Mouse (Mus musculus) stomach, embryonic 16.5 days (tissue): ENCODE measurements around the gene Chn2. TPM values are rescaled to one million over a fixed set of nuclear protein-coding genes. Genes with fewer than 3 reads are reported as not detected.

ENCODE experiments used
- ATAC-seq: fragments of 200-750 bp; cut with Nextera tagmentation; 2 replicates; pipeline ENCODE4 v1.8.0; 2017; ENCODE audit warnings: moderate number of reproducible peaks, moderate TSS enrichment; ENCODE audit not compliant: insufficient read depth, low FRiP score
- H3K27ac ChIP-seq: fragments of 300-500 bp; sonication (generic); 2 replicates; pipeline ENCODE4 v1.5.1; 2014; ENCODE audit warnings: low read length
- H3K27me3 ChIP-seq: fragments of 300-500 bp; sonication (generic); 2 replicates; pipeline ENCODE4 v1.6.1; 2014; ENCODE audit warnings: low read length, control low read depth, mixed read lengths; ENCODE audit not compliant: control insufficient read depth, insufficient read depth
- H3K36me3 ChIP-seq: fragments of 300-500 bp; sonication (generic); 2 replicates; pipeline ENCODE4 v1.6.1; 2014; ENCODE audit warnings: low read length; ENCODE audit not compliant: control insufficient read depth, insufficient read depth
- H3K4me1 ChIP-seq: fragments of 300-500 bp; sonication (generic); 2 replicates; pipeline ENCODE4 v1.6.1; 2014; ENCODE audit warnings: low read length, control low read depth, mixed read lengths; ENCODE audit not compliant: control insufficient read depth, insufficient read depth
- H3K4me2 ChIP-seq: fragments of 300-500 bp; sonication (generic); 2 replicates; pipeline ENCODE4 v1.6.1; 2014; ENCODE audit warnings: low read depth, low read length, mixed read lengths
- H3K4me3 ChIP-seq: fragments of 300-500 bp; sonication (generic); replicated peaks from 2 replicates; pipeline ENCODE4 v1.5.1; 2014; ENCODE audit warnings: mild to moderate bottlenecking, low read length
- H3K9ac ChIP-seq: fragments of 300-500 bp; sonication (generic); 2 replicates; pipeline ENCODE4 v1.6.1; 2014; ENCODE audit warnings: low read length
- H3K9me3 ChIP-seq: fragments of 300-500 bp; sonication (generic); replicated peaks from 2 replicates; pipeline ENCODE4 v1.6.1; 2016; ENCODE audit warnings: low read length, control low read depth; ENCODE audit not compliant: control insufficient read depth
- WGBS: fragments of 180-500 bp; shearing (Covaris S2); extraction: QIAGEN DNeasy Blood & Tissue Kit; methylation state at CpG from one replicate; pipeline ENCODE4 v1.1.7; 2014; 5-methylcytosine and 5-hydroxymethylcytosine counted together
- polyA plus RNA-seq: library from polyadenylated mRNA; unstranded; fragments of >200 nt; fragmentation: Nextera tagmentation; extraction: Ambion mirVana; gene quantifications from 2 replicates; pipeline ENCODE4 v1.2.1, GENCODE M21; 2015

The Chn2 gene
- polyA plus RNA-seq, 1 experiment from 2014 or later, result 16.2 TPM

DNA sequence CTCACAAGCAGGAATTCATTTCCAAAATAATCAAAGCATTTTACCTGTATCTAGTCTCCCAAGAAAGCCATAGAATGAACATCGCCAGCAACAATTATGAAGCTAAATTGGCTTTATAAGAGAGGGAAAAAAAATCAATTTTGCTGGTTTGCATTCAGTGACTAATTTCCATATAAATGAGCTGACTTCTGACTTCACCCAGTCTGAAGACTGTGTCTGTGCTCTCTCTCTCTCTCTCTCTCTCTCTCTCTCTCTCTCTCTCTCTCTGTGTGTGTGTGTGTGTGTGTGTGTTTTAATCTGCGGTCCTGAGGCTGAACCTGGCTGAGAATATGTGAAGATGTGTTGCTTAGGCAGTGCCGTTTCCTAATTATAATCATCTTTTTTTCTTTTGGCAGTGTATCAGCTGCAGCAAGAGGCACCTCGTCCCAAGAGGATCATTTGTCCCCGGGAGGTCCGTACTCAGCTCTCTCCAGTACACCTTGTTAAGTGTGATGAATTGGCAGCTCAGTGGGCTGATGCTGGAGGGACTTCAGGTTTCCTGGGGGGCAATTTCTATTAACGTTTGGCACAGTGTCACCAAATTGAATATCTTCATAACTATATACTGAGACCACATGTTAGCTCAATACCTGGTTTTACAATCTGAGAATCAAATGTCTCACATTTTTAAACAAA lies 154.4 kb downstream of the Chn2 start:
- H3K4me1 ChIP-seq, result no peaks in the 10 kb centered on the region
- ATAC-seq, result no peak
- WGBS, result 57% methylated on average over 7 of the region's 7 CpGs

DNA sequence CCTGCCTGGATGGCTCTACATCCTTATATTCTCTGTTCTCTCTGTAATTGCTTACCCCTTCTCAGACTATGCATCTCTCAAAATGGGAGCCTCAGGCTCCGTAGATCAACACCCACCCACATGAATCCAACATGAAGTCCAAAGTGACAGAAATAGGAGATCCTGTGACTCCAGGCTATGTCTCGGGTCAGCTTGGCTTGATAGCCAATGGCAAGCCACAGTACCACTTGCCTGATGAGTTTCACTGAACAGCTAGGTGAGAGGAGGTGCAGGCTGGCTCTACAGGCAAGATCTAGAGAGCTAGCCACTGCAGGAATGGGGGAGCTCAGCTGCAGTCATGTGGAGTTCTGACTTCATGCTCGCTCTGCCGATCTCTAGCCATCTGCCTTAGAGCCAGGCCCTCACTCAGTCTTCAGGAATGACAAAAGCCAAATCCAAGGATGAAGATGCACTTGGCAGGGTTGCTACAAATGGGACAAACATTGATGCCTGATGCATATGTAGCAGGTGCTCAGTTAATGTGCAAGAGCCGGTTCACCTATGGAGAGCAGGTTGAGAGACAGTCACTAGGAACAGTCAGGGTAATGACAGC lies 158.6 kb downstream of the Chn2 start:
- Histone ChIP-seq H3K4me1 (0 out of 2 replicates have a peak, but pooled peaks cover 2% of the 10 kb centered on the region), H3K36me3 (no peaks in the 10 kb centered on the region), H3K9ac (no peak overlapping the region), H3K4me3 (no peak overlapping the region), H3K27ac (no peak overlapping the region), H3K4me2 (no peak overlapping the region), H3K27me3 (no peaks in the 10 kb centered on the region), H3K9me3 (no peaks in the 10 kb centered on the region)
- 89% methylated on average over 5 of the region's 5 CpGs for WGBS
- no peak for ATAC-seq

More for the DNA sequence above, 154.4 kb downstream of the Chn2 start:
- Histone ChIP-seq H3K9me3 (no peaks in the 10 kb centered on the region; the same call in 1 of the 2 replicates), H3K36me3 (no peaks in the 10 kb centered on the region), H3K4me2 (no peak overlapping the region), H3K27ac (no peak overlapping the region), H3K9ac (no peak overlapping the region), H3K27me3 (no peaks in the 10 kb centered on the region), H3K4me3 (no peak overlapping the region)

DNA sequence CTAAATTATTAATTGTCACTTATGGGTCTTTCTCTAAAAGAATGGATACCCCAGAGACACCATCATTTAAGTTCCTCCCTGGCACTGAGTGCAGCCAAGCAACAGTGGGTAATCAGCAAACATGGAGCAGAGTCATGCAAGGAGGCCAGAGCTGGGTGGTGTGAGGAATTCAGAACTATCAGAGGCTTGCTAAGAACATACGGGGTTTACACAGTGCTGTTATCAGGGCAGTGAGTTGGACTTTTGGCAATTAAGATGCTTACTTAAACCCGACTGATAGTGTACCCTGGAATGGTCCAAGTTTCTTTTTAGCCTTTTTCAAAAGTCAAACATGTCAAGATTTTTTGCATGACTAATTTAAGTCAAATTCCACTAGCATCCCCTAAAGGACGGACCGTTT lies 160.2 kb downstream of the Chn2 start:
- peak; percentile 86; the same call in 1 of the 2 replicates for ATAC-seq
- 0 out of 2 replicates have a peak, but pooled peaks cover 2% of the 10 kb centered on the region for H3K4me1 ChIP-seq
- no peak overlapping the region for H3K4me3 ChIP-seq
- no peak overlapping the region for H3K27ac ChIP-seq
- H3K9me3 ChIP-seq, result no peaks in the 10 kb centered on the region
- H3K27me3 ChIP-seq, result no peaks in the 10 kb centered on the region
- no peak overlapping the region for H3K4me2 ChIP-seq
- WGBS, result 35% methylated on average over 4 of the region's 4 CpGs
- no peaks in the 10 kb centered on the region for H3K36me3 ChIP-seq
- no peak overlapping the region for H3K9ac ChIP-seq

DNA sequence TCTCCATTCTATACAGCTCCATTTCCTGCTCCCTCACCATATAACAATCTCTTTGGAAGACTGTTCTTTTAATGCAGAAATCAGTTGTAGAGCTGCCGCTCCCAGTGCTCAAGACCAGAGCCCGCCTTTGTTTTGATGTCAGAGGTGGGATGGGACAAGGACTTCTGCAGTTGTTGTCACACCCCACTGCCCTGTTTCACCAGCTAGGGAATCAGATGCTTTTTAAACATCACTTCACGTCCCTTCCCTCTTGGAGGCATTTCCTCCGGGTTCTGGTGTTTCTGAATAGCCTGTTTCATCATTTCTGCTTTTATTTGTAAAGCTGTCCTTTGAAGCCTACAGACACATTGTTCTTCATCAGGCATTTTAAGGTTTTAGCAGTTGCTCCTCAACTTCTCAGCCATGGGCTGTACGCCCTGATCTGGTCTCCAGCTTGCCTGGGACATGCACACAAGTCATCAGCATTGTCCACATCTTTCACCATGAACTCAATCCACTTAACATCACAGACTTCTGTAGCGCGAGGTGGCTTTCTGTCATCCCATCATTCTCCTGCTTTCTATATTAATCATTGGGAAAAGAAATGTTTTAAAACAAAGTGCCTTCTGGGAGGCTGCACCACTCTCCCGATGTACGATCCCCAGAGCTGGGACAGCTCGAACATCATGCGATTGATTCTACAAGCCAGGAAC lies 160.8 kb downstream of the Chn2 start:
- Histone ChIP-seq H3K9ac (no peak overlapping the region), H3K27ac (no peak overlapping the region), H3K4me3 (no peak overlapping the region), H3K36me3 (no peaks in the 10 kb centered on the region), H3K9me3 (no peaks in the 10 kb centered on the region), H3K4me1 (0 out of 2 replicates have a peak, but pooled peaks cover 2% of the 10 kb centered on the region), H3K27me3 (no peaks in the 10 kb centered on the region), H3K4me2 (no peak overlapping the region)
- 76% methylated on average over 11 of the region's 11 CpGs for WGBS
- ATAC-seq, result no peak

DNA sequence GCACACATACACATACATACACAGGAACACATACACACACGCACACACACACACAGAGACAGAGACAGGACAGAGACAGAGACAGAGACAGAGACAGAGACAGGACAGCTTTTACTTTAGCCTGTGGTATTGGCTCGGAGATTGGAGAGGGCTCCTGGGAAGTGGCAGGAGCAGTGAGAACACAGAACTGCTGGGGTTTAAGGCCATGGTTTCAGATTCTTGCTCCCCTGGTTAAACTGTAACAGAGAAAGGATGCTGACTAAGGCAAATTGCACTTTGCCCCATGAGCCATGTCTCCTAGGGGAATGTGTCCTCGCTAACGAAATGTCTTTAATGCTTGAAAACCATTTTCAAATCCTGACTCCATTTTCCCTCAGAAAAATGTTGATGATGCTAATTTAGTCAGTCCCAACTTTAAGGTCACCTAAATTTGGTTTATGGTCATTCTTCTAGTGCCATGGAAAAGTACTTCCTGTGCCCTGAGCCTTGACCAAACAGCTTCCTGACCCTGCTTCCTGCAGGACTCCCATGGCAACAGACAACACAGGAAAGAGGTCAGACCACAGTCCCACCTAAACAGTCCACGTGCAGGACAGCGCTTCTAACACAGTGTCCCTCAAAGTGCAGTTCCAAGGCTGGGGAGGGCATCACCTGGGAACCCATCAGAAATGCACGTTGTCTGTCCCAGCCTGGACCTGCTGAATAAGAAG lies 163.1 kb downstream of the Chn2 start:
- Histone ChIP-seq H3K4me3 (no peak overlapping the region), H3K9ac (no peak overlapping the region), H3K4me1 (peaks cover 9% of the 10 kb centered on the region), H3K27me3 (no peaks in the 10 kb centered on the region), H3K4me2 (no peak overlapping the region), H3K27ac (no peak overlapping the region), H3K9me3 (no peaks in the 10 kb centered on the region), H3K36me3 (no peaks in the 10 kb centered on the region)
- WGBS, result 56% methylated on average over 7 of the region's 7 CpGs
- no peak for ATAC-seq

DNA sequence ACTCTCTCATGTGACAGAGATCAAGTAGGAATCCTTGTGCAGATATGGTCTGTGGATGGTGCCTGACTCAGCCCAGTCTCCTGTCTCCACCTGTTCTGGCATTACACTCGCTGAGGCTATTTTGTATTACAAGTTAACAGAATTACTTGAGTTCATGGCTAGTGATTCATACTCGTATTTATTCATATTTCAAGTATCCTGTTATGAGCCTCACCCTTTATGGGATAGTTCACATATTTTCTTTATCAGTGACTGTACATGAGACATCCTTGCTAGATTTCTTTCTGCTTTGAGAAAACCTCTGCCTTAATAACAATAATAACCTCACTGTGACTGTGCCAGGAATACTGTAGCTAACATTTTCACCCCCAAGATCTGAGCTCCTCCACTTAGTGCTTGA lies 164.0 kb downstream of the Chn2 start:
- no peak overlapping the region for H3K4me2 ChIP-seq
- WGBS, result 64% methylated on average over 2 of the region's 2 CpGs
- no peak overlapping the region for H3K27ac ChIP-seq

DNA sequence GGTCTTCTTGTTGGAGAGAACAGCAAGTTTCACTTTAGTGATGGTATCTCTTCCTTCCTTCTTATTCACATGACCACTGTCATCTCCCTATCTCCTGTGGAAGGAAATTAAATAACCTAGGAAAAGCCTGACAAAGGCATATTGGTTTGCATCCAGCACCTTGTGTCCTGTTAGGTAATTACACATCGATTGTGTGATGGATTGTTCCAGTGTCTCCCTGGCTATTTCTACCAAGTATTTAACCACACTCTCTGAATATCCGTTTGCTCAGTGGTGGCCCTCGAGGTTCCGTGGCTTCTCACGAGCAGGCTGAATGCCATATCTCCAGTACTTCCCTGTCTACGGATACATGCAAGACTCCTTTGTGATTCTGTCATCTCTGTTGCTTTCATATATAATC lies 164.6 kb downstream of the Chn2 start:
- ATAC-seq, result no peak
- Histone ChIP-seq H3K27me3 (no peaks in the 10 kb centered on the region), H3K4me3 (no peak overlapping the region), H3K36me3 (no peaks in the 10 kb centered on the region), H3K4me2 (no peak overlapping the region), H3K9ac (no peak overlapping the region), H3K9me3 (no peaks in the 10 kb centered on the region), H3K27ac (no peak overlapping the region), H3K4me1 (peaks cover 9% of the 10 kb centered on the region)
- WGBS, result 84% methylated on average over 6 of the region's 6 CpGs

More for the DNA sequence above, 164.0 kb downstream of the Chn2 start:
- Histone ChIP-seq H3K4me1 (peaks cover 9% of the 10 kb centered on the region), H3K4me3 (no peak overlapping the region), H3K9ac (no peak overlapping the region), H3K9me3 (no peaks in the 10 kb centered on the region), H3K36me3 (no peaks in the 10 kb centered on the region), H3K27me3 (no peaks in the 10 kb centered on the region)
- ATAC-seq, result no peak

DNA sequence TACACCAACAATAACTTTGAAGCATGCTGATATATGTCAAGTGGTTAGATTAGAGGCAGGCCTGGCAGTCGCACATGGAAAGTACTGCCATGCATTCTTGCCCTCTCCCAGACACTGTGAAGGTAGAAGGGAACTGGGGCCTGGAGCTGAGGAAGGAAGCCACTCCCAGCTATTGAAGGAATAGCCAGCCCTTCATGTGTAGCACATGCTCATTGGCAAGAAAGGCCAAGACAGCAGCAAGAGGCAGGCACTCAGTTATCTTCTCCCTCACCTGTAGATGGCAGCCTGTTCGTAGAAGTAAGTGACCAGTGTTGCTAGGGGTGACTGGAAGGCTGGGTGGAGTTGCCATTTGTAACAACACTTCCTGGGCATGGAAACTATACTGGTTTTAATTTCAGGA lies 165.6 kb downstream of the Chn2 start:
- Histone ChIP-seq H3K36me3 (no peaks in the 10 kb centered on the region), H3K27ac (no peak overlapping the region), H3K4me1 (peaks cover 8% of the 10 kb centered on the region), H3K27me3 (no peaks in the 10 kb centered on the region), H3K9me3 (no peaks in the 10 kb centered on the region), H3K4me2 (no peak overlapping the region), H3K9ac (no peak overlapping the region), H3K4me3 (no peak overlapping the region)
- ATAC-seq, result no peak; the same call in 1 of the 2 replicates
- 41% methylated on average over 2 of the region's 2 CpGs for WGBS

DNA sequence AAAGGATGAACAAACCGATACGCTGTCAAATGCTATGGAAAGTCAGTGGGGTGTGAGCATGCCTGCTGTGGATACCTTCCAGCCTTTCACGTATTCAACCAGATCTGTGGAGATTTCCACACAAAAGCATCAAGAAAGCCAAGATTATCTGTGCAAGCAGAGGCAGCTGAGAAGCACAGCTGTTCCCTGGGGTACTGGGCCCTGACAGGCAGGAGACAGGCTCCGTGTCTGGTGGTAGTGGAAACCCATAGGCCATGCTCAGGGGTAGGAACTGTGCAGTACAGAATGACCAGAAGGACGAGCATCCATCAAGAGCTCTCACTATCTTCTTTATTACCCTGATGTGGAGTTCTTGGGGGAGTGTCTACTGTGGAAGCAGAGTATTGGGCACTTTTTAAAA lies 166.1 kb downstream of the Chn2 start:
- no peak for ATAC-seq
- Histone ChIP-seq H3K9ac (no peak overlapping the region), H3K4me2 (no peak overlapping the region), H3K9me3 (no peaks in the 10 kb centered on the region), H3K27ac (no peak overlapping the region), H3K27me3 (no peaks in the 10 kb centered on the region), H3K36me3 (no peaks in the 10 kb centered on the region), H3K4me3 (no peak overlapping the region), H3K4me1 (peaks cover 7% of the 10 kb centered on the region)
- 78% methylated on average over 5 of the region's 5 CpGs for WGBS
